Mouse (Mus musculus) embryonic fibroblast, embryonic 13.5 days (primary cell): Measurements from ENCODE around the gene Grhl1.

Experiments
- CTCF ChIP-seq: IDR thresholded peaks from 2 replicates; pipeline ENCODE4 v1.5.1; 2011; ENCODE audit warnings: mild to moderate bottlenecking, control low read depth, low read length, moderate library complexity, borderline replicate concordance; ENCODE audit not compliant: insufficient read depth
- POLR2A ChIP-seq: IDR thresholded peaks from 2 replicates; pipeline ENCODE4 v1.6.1; 2011; ENCODE audit warnings: low read depth, mild to moderate bottlenecking, control low read depth, low read length, moderate library complexity

- no peak for TF ChIP-seq CTCF
- no peak; the same call in 1 of the 2 replicates for TF ChIP-seq POLR2A
Measured at GRCm38 (mm10) chr12:24650415-24651062, 78.5 kb downstream of the Grhl1 start.
